Mouse (Mus musculus) adrenal gland, adult 2 months (tissue): Measurements from ENCODE around the gene Mybpc1. TPM values are rescaled to one million over a fixed set of nuclear protein-coding genes. Genes with fewer than 3 reads are reported as not detected.
"Not testable (repeated sequence)": the region's sequence is repeated elsewhere in the genome, so short reads cannot be mapped to it uniquely, and the experiment has no call there.

Source experiments
- DNase-seq: peaks from one replicate; pipeline ENCODE4 v3.0.0; 2021
- polyA plus RNA-seq: library from polyadenylated mRNA; depleted of rRNA; stranded (reverse); fragments of >200 nt; gene quantifications from 2 replicates; pipeline ENCODE4 v1.2.3, GENCODE M21; 2012
- total RNA-seq, 2 experiments: library from RNA; stranded (reverse); gene quantifications; 2 replicates each; pipeline ENCODE4 v1.2.3; 2021

The Mybpc1 gene
- total and polyA plus RNA-seq, 3 experiments, result 0.12 to 1.1 (median 0.15) TPM

GRCm38 (mm10) chr10:88550225-88550624 is 54.7 kb downstream of the Mybpc1 start:
- DNase-seq, result no peak

- DNase-seq, result no peak
These were observed 57.3 kb downstream of the Mybpc1 start for GRCm38 (mm10) chr10:88547635-88548034.

GRCm38 (mm10) chr10:88530631-88531030 is 74.3 kb downstream of the Mybpc1 start:
- DNase-seq, result no peak

- no peak for DNase-seq
These were observed 80.9 kb downstream of the Mybpc1 start for GRCm38 (mm10) chr10:88524016-88524415.

- DNase-seq, result no peak
These were observed 81.7 kb downstream of the Mybpc1 start for GRCm38 (mm10) chr10:88523212-88523611.

DNA sequence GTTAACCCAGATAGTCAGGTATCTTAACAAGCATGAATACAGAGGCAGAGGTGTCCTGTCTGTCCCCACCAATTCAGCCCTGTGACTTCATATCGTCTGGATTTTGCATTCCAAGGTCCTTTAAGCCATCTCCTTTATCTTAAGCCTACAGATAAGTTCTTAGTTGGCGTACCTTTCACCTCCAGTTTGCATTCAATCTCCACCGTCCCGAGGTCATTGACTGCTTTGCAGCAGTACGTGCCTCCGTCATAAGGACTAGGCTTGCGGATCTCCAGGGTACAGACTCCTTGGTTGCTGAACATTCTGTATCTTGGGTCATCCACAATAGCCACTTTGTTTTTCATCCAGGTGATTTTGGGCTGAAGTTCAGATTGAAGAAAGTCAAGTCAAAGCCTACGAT is 82.2 kb downstream of the Mybpc1 start:
- no peak for DNase-seq

DNA sequence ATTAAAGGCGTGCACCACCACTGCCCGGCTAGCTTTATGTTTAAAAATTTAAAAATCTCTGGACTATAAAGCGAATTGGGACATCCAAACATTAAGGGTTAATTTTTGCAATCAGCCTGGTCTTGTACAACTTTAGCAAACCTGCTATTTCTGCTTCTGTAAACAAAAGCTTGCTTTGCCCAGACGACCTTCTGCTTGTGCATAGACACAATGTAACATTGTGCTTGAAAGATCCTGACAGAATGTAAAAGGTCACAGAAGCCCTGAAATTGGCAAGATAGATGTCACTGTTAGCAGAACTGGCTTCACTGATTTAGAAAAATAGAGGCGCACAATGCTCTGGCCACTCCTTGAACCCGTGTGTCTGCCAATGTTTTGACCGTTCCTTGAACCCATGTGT is 89.9 kb downstream of the Mybpc1 start:
- DNase-seq, result not testable (repeated sequence)

GRCm38 (mm10) chr10:88514495-88514894 is 90.5 kb downstream of the Mybpc1 start:
- peak; percentile 89 for DNase-seq

- DNase-seq, result peak; percentile 57
These were observed 91.3 kb downstream of the Mybpc1 start for GRCm38 (mm10) chr10:88513574-88514135.

DNA sequence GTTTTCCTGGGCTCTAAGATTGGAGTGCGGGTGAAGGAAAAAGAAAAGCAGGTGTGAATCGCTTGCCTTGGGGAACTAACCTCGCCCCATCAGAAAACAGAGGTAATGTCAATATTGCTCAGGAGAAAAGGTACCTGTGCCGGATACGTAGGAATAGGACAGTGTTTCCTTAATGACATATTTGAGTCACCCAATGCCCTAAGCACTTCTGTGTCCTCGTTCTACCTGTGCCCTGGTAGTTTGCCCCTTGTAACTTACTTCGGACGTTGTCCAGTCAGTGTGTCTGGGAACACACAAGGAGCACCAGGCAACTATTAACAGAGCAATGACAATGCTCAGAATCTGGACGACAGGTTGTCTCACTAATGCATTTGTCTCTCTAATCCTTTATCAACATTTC is 93.6 kb downstream of the Mybpc1 start:
- no peak for DNase-seq

DNA sequence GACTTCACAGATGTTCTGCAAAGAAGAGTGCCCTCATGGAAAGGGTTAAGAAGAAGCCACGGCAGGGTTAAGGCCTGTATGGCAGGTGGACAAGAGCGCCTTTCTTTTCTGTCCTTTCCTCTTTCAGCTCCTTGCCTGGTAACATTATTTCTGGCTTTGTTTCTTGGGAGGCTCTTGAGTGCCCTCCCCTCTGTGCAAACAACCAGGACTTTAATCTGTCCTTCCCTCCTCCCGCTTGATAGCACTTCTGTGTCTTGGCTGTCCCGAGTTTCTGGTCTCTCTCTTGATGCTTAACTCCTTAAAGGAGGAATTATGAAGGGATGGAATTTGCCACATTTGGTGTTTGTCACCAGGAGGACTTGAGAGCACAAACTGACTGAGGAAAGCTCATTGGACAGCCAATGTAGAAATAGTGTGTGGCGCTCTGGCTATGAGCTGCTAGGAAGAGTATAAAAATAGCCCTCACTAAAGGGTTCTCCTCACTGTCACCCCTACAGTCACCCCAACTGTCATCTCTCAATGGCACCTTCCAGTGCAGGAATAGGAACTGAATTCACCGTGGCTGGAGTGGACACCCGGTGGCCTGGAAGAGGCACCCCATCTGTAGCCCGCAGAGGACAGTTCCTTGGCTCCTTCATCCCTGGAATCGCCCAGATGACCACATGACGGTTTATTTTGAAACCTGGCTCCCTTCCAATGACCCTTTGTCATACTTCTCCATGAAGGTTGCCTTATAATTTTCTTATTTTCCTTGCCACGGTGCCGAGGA is 94.3 kb downstream of the Mybpc1 start:
- DNase-seq, result peak; percentile 79

GRCm38 (mm10) chr10:88507691-88508143 is 97.2 kb downstream of the Mybpc1 start:
- no peak for DNase-seq

DNA sequence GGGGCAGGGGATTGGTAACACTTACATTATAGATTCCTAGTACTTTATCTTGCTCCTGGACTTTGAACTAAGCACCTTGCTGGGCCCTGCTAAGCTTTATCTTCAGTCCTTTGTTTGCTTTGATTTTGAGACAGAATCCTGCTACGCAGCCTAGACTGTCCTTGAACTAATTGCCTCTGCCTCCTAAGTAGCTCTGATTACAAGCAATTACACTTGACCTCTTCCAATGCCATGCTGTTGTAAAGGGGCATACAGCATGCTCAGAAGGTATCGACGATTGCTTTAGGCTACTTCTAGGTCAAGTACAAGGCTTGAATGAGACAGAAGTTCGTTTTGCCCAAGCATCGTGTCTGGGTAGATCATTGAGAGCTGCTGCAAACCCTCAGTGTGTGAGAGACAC is 99.7 kb downstream of the Mybpc1 start:
- DNase-seq, result peak; percentile 41

DNA sequence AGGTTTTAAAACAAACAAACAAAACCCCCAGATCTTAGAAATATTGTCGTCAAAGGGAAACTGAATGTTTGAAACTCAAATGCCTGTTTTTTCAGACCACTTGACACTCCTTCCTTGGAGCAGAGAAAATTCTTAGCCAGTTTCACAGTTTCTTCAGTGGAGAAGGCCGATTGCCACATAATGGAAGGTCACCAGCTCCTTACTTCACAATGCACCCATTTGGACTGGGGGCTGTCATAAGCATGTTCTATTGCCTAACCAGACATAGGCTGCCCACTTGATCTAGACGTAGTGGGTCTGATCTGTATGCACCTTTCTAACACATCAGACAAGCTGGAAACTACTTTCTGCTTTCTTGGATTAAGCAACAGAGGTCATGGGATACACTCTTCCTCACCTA is 100.5 kb downstream of the Mybpc1 start:
- DNase-seq, result peak; percentile 49

GRCm38 (mm10) chr10:88503421-88504314 is 101.3 kb downstream of the Mybpc1 start, which contains the start of gene Chpt1:
Gene Chpt1 (minus strand): TSS chr10:88504073.
- peak; percentile 95 for DNase-seq

DNA sequence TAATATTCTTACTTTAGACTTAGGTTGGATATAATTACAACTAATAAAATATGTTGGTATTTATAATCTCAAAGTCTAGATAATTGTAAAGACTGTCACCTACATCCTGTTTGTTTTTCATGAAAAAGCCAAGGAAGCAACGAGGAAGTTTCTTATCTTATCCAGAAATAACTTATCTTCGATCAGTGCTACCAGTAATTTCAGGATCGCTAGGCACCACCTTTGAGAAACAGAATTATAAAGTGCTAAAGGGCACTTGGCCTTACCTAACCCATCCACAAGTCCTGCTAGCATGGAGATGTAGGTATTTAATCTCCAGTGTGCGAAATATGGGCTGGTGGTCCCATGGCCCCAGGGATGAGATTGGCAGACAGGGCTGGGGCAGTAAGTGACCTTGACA is 102.0 kb downstream of the Mybpc1 start:
- no peak for DNase-seq

GRCm38 (mm10) chr10:88501886-88502765 is 102.8 kb downstream of the Mybpc1 start:
- peak; percentile 39 for DNase-seq

DNA sequence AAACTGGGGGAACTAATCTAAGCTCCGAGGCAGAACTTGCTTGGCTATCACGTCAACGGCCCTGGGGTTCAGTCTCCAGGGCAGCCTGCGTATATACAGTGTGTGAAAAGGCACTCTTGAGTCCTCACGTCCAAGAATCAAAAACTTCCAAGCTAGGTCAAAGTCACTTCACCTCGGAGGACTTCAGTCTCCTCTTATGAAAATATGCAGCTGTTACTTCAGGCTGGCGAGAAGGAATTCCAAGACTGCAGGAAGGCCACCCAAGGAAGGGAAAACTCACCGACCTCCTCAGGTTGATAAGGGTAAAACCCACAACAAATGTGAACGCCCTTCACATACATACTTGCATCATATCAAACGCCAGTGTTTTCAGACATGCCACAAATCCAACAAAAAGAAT is 103.6 kb downstream of the Mybpc1 start:
- no peak for DNase-seq

DNA sequence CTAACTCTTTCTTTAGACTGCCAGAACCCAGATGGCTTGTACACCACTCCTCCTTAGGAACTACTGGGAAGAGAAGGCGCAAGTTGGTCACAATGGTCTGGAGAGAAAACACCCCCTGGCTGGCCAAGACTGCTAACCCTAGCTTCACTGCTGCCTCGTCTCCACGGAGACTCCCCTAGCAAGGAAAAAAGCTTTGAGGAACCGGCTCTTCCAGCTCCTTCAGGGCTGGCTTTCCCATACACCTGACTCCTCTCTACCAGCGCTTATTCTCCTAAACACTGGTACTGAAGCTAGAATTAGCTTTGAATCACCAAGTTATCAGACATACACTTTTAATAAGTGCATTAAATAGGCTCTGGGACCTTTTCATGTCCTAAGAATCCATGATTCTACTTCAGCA is 105.0 kb downstream of the Mybpc1 start:
- no peak for DNase-seq

- no peak for DNase-seq
These were observed 107.9 kb downstream of the Mybpc1 start for GRCm38 (mm10) chr10:88496864-88497564.
